Mouse (Mus musculus): ENCODE measurements around the gene Kremen2.

The Kremen2 gene

DNA sequence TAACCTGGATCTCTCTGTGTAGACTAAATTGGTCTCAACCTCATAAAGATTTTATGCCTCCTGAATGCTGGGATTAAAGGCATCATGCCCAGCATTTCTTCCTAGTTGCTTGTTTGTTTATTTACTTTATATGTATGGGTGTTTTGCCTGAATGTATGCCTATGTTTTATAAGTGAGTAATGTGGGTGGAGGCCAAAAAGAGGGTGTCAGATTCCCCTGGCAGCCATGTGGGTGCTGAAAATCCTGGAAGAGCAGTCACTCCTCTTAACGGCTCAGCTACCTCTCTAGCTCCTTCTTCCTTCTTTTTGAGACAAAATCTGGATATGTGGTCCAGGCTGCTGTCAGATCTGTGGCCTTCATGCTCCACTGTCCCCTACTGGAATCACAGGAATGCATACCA lies 15.2 kb downstream of the Kremen2 start:
- no peak for DNase-seq

GRCm38 (mm10) chr17:23726758-23727142 lies 18.9 kb downstream of the Kremen2 start:
- no peak for DNase-seq

DNA sequence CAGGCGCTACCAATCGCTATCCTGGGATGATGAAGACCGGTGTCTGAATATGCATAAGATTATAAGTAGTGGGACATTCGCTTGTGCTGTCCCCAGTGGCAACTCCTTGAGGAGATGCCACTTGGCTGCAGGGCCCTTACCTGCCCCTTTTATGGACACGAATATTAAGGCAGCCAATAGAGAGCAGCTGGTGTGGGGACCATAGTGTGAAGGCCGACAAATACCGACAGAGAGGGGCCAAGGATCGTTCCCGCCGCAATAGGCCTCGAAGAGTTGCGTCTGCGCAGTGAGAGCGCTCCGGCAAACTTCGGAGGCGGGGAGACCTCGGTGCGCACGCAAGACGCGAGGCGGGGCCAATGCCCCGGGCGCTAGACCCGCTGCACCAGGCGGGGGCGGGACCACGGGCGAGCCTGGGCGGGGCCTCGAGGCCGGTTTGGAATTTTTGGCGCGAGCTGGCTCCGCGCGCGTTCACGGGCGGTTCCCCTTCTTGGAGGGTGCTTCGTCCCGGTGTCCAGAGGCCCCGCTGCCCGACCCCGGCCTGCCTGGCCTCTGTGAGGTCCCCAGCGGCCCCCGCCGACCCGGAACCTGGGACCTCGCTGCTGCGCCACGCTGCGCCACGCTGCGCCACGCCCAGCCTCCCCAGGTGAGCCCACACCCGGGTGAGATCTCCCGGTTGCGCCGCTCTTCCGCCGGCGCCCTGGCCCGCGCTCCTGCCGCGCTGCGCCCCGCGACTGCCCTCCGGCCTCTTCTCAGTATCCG lies 19.5 kb downstream of the Kremen2 start, which contains the start of gene Pkmyt1:
Pkmyt1 (plus strand) TSS at position 338 of the 759 bp plus-strand sequence.
- peak; percentile 97 for DNase-seq

- DNase-seq, result no peak
Measured at GRCm38 (mm10) chr17:23725477-23725876, 20.2 kb downstream of the Kremen2 start.

- no peak for DNase-seq
Measured at GRCm38 (mm10) chr17:23722376-23723125, 23.1 kb downstream of the Kremen2 start, which contains the start of gene 1520401A03Rik. TSS of gene 1520401A03Rik (minus strand) at chr17:23722783.

DNA sequence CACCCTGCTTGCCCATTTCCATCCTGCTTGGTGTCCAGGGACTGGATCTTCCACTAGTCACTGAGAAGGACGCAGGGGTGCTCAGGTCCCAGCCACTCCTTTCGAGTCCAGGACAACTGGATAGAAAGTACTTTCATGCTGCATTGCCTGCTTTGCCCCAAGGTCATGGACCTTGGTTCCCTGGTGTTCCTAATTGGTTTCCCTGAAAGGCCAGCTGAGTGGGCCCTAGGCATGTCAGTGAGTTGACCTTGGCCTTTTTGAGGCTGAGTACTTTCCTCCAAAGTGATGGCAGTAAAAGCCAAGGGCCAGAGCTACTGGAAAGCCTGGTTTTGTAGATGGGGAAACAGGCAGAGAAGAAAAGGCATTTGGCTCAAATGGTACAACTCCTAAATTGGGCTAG lies 23.7 kb downstream of the Kremen2 start:
- DNase-seq, result no peak

- no peak for DNase-seq
Measured at GRCm38 (mm10) chr17:23719455-23719854, 26.2 kb downstream of the Kremen2 start.

- no peak for DNase-seq
Measured at GRCm38 (mm10) chr17:23717003-23717402, 28.6 kb downstream of the Kremen2 start.

GRCm38 (mm10) chr17:23706212-23706611 lies 39.4 kb downstream of the Kremen2 start:
- DNase-seq, result peak; percentile 72

DNA sequence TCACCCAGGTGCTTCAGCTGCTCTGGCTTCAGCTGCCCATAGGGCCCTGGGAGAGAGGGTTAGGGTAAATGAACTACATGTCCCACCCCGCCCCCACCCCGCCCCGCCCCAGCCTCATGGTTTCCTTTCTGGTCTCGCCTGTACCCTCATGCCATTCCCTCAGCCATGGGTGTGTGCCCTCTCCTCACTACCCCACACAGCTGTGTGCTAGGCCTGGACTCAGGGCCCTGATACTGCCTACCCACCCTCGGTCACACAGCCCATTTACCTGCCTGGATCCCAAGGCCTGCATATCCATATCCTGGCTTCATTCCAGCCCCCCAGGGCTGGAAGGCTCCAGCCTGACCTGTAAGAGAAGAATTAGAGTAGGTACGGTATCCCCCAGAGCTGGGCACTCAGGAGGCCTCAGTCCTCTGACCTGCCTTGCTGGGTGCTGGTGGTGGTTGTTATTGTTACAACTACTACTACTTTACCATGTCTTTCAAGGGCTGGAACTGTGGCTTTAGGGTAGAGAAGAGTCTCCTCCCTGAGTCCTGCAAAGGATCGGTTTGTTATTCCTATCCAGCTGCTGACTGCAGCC lies 40.0 kb downstream of the Kremen2 start:
- DNase-seq, result no peak

DNA sequence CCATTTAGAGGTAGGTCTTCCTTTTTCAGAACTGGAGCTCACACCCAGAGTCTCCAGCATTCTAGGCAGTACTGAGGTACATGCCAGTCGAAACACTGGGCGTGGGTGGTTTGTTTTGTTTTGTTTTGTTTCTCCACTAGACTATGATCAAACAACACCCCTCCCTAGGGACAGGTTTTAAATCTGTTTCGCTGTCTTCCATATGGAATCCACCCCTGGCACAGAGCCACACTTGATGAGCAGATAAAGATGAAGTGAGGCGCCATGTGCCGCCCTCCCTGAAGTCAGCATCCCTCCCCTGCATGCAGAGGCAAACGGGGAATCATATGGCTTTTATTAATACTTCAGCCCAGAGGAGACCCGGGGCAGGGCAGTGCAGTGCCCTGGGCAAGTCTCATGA lies 40.9 kb downstream of the Kremen2 start:
- DNase-seq, result no peak

- no peak for DNase-seq
Measured at GRCm38 (mm10) chr17:23703301-23703700, 42.3 kb downstream of the Kremen2 start.

DNA sequence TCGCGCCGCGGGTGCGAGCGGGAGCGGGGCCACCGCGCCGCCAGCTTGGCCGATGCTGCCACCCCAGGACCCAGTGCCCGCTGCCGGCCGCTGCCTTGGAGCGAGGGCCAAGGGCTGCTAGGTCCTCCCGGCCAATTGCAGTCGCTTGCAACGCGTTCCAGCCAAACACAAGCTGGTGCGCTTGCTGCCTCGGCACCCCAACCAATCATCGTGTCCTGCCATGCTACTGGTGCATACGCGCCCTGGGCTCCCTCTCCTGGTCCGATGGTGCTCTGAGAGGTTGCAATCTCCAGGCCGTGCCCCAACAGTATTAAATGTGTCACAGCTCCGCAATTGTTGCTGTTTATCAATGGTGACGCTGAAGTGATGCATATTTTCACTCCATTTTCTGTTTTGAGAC lies 45.6 kb downstream of the Kremen2 start:
- DNase-seq, result peak; percentile 85

DNA sequence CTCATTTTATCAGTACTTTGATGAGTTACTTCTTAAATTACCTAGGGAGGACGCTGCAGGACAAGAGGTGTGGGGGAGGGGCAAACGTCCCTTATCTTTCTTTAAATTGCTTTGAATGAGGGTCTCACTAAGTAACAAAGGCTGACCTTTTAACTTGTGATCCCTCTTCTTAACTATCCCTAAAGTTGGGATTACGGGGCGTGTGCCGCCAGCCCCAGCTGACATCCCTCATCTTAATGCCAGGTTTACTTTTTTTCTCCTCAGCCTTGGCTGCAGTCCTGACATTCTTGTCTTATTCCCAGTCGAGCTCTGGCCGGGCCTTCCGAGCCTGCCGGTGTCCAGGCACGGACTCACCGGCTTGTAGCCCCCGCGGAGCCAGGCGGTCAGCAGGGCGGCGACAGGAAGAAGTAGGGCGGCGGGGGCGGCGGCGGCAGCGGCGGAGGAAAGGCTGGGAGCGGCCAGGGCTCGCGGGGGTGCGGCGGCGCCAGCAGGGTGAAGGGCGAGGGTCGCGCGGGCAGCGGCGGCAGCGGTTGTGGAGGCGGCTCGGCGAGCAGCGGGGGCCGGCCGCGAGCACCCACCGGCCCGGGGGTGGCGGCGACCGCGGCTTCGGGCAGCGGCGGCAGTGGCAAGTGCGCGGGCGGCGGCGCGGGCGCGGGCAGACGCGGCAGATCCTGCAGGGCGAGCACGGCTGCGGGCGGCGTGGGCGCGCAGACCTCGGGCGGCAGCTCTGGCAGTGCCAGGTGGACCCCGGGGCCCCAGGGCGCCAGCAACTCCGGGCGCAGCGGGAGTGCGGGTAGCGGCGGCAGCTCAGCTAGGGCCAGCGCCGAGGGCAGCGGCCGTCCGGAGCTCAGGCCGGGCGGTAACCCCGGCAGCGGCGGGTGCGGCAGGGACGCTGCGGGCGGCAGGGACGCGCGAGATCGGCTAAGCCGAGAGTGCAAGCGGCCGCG lies 46.2 kb downstream of the Kremen2 start:
- DNase-seq, result peak; percentile 25

DNA sequence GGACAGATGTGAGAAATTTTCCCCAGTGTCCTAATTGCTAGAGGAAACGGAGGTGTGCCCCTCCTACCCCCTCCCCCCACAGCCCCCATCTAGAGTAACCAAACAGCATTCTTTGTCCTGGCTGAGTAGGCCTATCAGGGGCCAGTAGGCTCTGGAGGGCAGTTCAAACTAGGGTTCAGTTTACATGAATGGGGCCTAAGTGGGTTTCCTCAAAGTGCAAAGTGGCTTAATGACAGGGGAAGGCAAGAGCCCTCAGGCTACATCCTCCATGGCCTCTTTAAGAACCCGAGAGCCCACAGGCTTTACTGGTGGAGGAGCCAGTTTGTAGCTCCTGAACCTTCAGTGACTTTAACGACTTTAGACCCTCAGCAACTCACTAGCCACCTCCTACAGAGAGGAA lies 49.8 kb downstream of the Kremen2 start:
- DNase-seq, result no peak

DNA sequence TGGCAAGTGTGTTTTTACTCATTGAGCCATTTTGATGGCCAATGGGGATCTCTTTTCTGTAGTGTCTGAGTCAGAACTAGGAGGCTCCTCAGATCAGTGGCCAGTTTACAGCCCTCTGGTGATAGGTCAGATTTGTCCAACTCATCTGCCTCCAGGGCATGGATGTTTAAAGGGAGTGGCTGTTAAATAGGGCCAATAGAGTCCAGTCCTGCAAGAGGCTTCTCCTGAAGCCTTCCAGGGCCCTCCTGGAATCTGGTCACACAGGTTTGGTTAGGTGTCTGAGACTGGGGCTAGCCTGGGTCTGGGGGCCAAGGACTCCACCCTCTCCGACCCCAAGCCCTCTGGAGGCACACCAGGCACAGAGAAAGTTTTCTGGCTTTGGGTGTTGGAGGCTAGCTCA lies 51.1 kb downstream of the Kremen2 start:
- DNase-seq, result no peak
